ENCODE assay signal across 17 mouse cellular contexts in the genomic region with DNA sequence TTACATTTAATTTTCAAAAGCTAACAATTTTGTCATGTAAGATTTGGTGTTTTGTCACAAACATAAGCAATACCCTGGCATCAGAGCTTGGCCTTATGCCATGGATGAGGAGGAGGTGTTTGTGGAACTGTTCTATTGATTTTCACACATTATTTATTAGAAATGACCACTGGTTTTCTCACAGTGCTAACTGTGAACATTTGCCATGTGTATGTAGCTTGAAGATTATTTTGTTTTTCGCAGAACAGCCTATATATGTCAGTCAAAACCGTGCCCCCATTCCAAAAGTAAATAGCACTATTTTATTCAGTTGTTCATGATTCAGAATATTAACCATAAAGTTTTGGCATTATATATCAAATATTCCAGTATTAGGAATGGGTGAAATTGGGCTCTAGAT.
"Had no signal": no experiment of that assay in that cellular context is flagged by ENCODE, and none has a peak within 500 bp of the region (broad histone marks: within the 10 kb centered on the region; RNA-seq: fewer than 3 reads in every experiment).

No protein-coding gene starts in this region.

- H3K27me3 ChIP-seq: liver, embryonic 13.5 days; liver, embryonic 15.5 days; megakaryocyte, embryonic 14.5 days; midbrain, embryonic 13.5 days; midbrain, embryonic 15.5 days; neural tube, embryonic 12.5 days; stomach, embryonic 15.5 days had no signal

- H3K9me3 ChIP-seq: liver, embryonic 13.5 days; liver, embryonic 15.5 days; megakaryocyte, embryonic 14.5 days; midbrain, embryonic 13.5 days; midbrain, embryonic 15.5 days; neural tube, embryonic 12.5 days; stomach, embryonic 15.5 days had no signal

- DNase-seq: liver; liver, embryonic 13.5 days; liver, postnatal 0 days; right cerebral cortex, postnatal 14 days; thymus, adult 2 months; thymus, postnatal 25 days; thymus, postnatal 4 days had no signal

- H3K36me3 ChIP-seq: liver, embryonic 13.5 days; liver, embryonic 15.5 days; midbrain, embryonic 13.5 days; midbrain, embryonic 15.5 days; neural tube, embryonic 12.5 days; stomach, embryonic 15.5 days had no signal

- ATAC-seq: liver, postnatal 0 days; lung, postnatal 0 days; midbrain, embryonic 13.5 days; midbrain, embryonic 15.5 days had no signal

- H3K27ac ChIP-seq: liver, embryonic 13.5 days; liver, embryonic 15.5 days; macrophage; midbrain, embryonic 13.5 days; midbrain, embryonic 15.5 days; neural tube, embryonic 12.5 days; stomach, embryonic 15.5 days; stomach, postnatal 0 days had no signal

- H3K4me2 ChIP-seq: liver, embryonic 13.5 days; liver, embryonic 15.5 days; midbrain, embryonic 11.5 days; midbrain, embryonic 13.5 days; midbrain, embryonic 15.5 days; neural tube, embryonic 12.5 days; stomach, embryonic 15.5 days had no signal

- H3K9ac ChIP-seq: liver, embryonic 13.5 days; liver, embryonic 15.5 days; liver, postnatal 0 days; midbrain, embryonic 13.5 days; midbrain, embryonic 15.5 days; neural tube, embryonic 12.5 days; stomach, embryonic 15.5 days had no signal

- H3K4me3 ChIP-seq: liver, embryonic 13.5 days; liver, embryonic 15.5 days; megakaryocyte, embryonic 14.5 days; midbrain, embryonic 13.5 days; midbrain, embryonic 15.5 days; neural tube, embryonic 12.5 days; stomach, embryonic 15.5 days had no signal

- H3K4me1 ChIP-seq: liver, embryonic 13.5 days; liver, embryonic 15.5 days; megakaryocyte, embryonic 14.5 days; midbrain, embryonic 13.5 days; midbrain, embryonic 15.5 days; neural tube, embryonic 12.5 days; stomach, embryonic 15.5 days had no signal
